Mouse (Mus musculus) layer of hippocampus, postnatal 14 days (tissue): Measurements from ENCODE around the gene Med23. TPM values are rescaled to one million over a fixed set of nuclear protein-coding genes. Genes with fewer than 3 reads are reported as not detected.

Experiments
- DNase-seq, 2 experiments: peaks; one replicate each; pipeline ENCODE4 v3.0.0; 2021 to 2022; ENCODE audit warnings: low spot score in 2 of 2, mixed read lengths in 1 of 2
- long read RNA-seq, 2 experiments: library from polyadenylated mRNA; stranded (forward); transcript quantifications; one replicate each; pipeline ENCODE4 v2.0.0; 2021
- total RNA-seq, 2 experiments: library from RNA; stranded (reverse); gene quantifications; 2 replicates each; pipeline ENCODE4 v1.2.3; 2021

The Med23 gene
- 10 to 100 TPM; 26.2 to 29.0 TPM for total RNA-seq
- long read RNA-seq, experiment 1, full-length matches to known transcripts = 8 of 12 reads
- long read RNA-seq, experiment 1, partial matches to known transcripts = 4 of 12 reads
- long read RNA-seq, experiment 1, other reads (novel, unspliced or antisense) = 0 of 12 reads
- long read RNA-seq, experiment 2, full-length matches to known transcripts = 2 of 3 reads
- long read RNA-seq, experiment 2, partial matches to known transcripts = 1 of 3 reads
- long read RNA-seq, experiment 2, other reads (novel, unspliced or antisense) = 0 of 3 reads

GRCm38 (mm10) chr10:24869760-24870290 is at the start of gene Med23:
Med23 (plus strand) TSS chr10:24869986.
- DNase-seq = peak; percentile 99

- DNase-seq = no peak
Measured at GRCm38 (mm10) chr10:24821990-24822676, 47.7 kb upstream of the Med23 start.

GRCm38 (mm10) chr10:24822842-24823241 is 46.9 kb upstream of the Med23 start:
- no peak for DNase-seq

GRCm38 (mm10) chr10:24823265-24823664 is 46.5 kb upstream of the Med23 start:
- no peak for DNase-seq

- no peak for DNase-seq
Measured at GRCm38 (mm10) chr10:24823697-24824535, 45.9 kb upstream of the Med23 start.

GRCm38 (mm10) chr10:24824621-24825020 is 45.2 kb upstream of the Med23 start:
- DNase-seq = no peak

GRCm38 (mm10) chr10:24825456-24826081 is 44.2 kb upstream of the Med23 start:
- DNase-seq = no peak

- no peak for DNase-seq
Measured at GRCm38 (mm10) chr10:24826130-24826529, 43.7 kb upstream of the Med23 start.

- DNase-seq = no peak
Measured at GRCm38 (mm10) chr10:24828136-24828535, 41.6 kb upstream of the Med23 start.

GRCm38 (mm10) chr10:24830448-24830847 is 39.3 kb upstream of the Med23 start:
- DNase-seq = no peak

GRCm38 (mm10) chr10:24831377-24832095 is 38.2 kb upstream of the Med23 start:
- DNase-seq = no peak

GRCm38 (mm10) chr10:24832306-24832705 is 37.5 kb upstream of the Med23 start:
- DNase-seq = no peak

GRCm38 (mm10) chr10:24834634-24835371 is 35.0 kb upstream of the Med23 start:
- no peak for DNase-seq

GRCm38 (mm10) chr10:24835702-24836342 is 34.0 kb upstream of the Med23 start:
- DNase-seq = no peak

- DNase-seq = no peak
Measured at GRCm38 (mm10) chr10:24836366-24837038, 33.3 kb upstream of the Med23 start.

- DNase-seq = no peak
Measured at GRCm38 (mm10) chr10:24840795-24841194, 29.0 kb upstream of the Med23 start.

GRCm38 (mm10) chr10:24841998-24842397 is 27.8 kb upstream of the Med23 start:
- no peak for DNase-seq

GRCm38 (mm10) chr10:24842676-24843075 is 27.1 kb upstream of the Med23 start, which contains the start of gene Enpp3:
Enpp3 (minus strand) TSS chr10:24842823.
- no peak for DNase-seq

- no peak for DNase-seq
Measured at GRCm38 (mm10) chr10:24863146-24863545, 6.6 kb upstream of the Med23 start.
